Mouse (Mus musculus) layer of hippocampus, adult 9-11 months (tissue): Measurements from ENCODE around the gene Gast.
"Not testable (repeated sequence)": the region's sequence is repeated elsewhere in the genome, so short reads cannot be mapped to it uniquely, and the experiment has no call there.

Experiments
- DNase-seq: peaks from one replicate; pipeline ENCODE4 v3.0.0; 2022

Gene Gast

GRCm38 (mm10) chr11:100321479-100322305, 12.5 kb upstream of the Gast start:
- not testable (repeated sequence) for DNase-seq

- DNase-seq: no peak
These were observed 11.5 kb upstream of the Gast start for GRCm38 (mm10) chr11:100322591-100323258.

DNA sequence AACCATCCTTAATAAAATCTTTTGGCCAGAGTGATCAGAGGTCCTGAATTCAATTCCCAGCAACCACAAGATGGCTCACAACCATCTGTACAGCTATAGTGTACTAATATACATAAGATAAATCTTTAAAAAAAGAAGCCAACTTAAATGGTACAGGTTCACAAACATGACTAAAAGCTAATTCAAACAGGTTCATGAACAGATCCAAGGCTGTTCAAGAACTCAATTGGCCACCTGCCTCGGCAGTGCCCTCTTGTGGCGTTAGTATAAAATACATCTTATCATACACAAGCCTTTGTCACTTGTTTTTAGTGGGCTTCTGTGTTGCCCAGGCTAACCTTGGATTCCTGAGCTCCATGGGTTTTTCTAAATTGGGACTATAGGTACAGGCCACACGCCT, 10.6 kb upstream of the Gast start:
- no peak for DNase-seq

- no peak for DNase-seq
These were observed 9.1 kb upstream of the Gast start for GRCm38 (mm10) chr11:100325062-100325629.

DNA sequence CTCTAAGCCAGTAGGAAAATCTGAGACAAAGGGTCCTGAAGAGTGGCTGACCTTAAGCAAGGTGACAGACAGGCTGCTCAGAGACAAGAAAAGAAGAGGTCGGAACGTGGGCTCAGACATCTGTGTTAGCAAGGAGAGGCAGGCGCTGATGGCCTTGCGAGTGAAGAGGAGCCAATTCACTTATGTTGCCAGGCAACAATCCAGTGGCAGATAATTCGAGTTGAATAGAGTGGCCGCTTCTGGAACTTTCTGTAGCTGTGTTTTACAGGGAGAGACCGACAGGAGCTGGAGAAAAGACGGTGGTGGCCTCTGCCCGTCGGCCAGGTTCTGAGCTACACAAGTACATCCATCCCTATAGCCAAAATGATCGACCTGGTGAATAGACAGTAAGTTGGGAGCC, 6.9 kb upstream of the Gast start:
- no peak for DNase-seq

GRCm38 (mm10) chr11:100327761-100328160, 6.4 kb upstream of the Gast start:
- no peak for DNase-seq

- DNase-seq: no peak
These were observed 4.0 kb upstream of the Gast start for GRCm38 (mm10) chr11:100330235-100330634.

DNA sequence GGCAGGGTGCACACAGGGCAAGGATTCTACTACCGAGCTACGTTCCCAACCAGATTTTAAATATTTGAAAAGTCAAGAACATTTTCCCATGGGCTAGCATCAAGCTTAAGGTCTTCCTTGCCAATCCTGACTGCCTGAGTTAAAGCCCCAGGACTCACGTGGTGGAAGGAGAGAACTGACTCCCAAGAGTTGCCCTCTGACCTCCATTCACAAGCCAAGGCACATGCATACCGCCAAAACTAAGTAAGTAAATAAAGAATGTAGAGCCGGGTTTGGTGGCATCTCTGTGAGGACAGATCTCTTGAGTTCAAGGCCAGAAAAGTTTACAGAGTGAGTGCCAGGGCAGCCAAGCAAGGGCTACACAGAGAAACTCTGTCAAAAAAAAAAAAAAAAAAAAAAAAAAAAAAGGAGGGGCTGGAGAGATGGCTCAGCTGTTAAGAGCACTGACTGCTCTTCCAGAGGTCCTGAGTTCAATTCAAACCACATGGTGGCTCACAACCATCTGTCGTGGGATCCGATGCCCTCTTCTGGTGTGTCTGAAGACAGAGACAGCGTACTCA, 3.3 kb upstream of the Gast start:
- DNase-seq: not testable (repeated sequence)

DNA sequence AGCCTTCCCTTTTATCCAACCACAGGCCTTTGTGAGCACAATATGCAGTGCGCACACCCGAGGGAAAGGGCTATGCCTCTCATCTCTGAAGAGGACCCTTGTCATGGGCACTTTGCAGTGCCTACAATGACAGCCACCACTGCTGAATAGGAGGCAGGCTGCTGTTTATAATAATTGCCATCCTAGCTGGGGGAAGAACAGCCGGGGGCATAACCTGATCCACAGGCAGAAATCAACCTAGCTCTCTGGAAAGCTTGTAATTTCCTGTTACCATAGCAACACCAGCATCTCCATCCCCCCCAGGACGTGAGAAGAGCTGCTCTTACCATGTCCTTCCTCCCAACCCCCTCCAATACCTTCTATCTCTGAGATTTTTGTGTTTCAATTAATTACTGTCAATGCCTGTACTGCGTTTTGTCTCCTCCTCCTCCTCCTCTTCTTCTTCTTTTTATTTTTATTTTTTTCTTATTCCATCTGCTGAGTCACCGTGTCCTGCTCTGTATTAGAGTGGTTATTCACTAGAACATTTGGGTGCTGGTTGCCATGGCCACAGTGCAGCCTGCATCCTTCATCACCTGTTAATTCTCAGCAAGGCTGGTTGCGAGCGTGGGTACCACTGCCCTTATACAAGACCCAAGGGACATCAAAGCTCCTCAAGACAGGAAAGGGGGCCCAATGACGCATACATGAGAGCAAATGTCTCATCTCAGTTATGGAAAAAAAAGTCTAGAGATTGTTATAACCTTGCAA, 1.3 kb upstream of the Gast start:
- peak; percentile 83 for DNase-seq

- no peak for DNase-seq
These were observed 1.5 kb downstream of the Gast start for GRCm38 (mm10) chr11:100335731-100336130.

- DNase-seq: no peak
These were observed 10.1 kb downstream of the Gast start for GRCm38 (mm10) chr11:100344269-100344668.

- peak; percentile 54 for DNase-seq
These were observed 18.1 kb downstream of the Gast start for GRCm38 (mm10) chr11:100352076-100352857.

DNA sequence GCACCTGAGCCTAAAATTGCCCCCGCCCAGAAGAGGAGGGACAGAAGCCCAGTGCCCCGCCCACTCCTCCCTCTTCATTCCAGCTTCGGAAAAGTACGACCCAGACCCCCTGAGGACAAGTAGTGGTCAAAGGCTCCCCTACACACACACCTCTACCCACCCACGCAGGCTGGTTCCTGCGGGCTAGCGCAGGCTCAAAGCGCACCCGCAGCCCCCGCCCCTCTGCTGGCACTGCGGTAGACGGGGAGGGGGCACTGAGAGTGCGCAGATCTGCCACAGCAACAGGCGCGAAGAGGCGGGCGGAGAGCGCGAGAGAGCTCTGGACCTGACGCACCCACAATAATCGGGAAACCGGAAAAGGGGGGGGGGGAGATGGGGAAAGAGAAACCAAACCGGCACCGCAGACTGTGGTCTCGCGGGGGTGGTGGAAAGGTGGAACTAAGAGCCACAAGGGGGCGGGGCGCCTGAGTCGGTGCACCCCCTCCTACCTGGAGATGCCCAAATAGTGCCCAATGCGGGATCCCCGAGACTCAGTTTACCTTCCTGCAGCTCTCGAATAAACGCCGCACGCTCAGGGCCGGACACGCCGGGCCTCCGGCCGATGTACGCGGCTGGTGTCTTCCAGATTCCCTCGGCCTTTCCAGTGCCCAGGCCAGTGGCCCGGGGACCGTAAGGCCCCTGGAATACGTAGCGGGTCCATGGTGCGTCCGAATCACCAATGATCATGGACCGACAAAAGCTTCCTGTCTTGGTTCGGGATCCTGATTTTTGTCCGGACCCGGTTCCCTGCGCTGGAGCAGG, 21.1 kb downstream of the Gast start:
- DNase-seq: peak; percentile 67

- peak; percentile 67 for DNase-seq
These were observed 22.0 kb downstream of the Gast start, which contains the start of gene Hap1 for GRCm38 (mm10) chr11:100355972-100356818. Gene Hap1, minus strand, starts transcription at chr11:100356128.

DNA sequence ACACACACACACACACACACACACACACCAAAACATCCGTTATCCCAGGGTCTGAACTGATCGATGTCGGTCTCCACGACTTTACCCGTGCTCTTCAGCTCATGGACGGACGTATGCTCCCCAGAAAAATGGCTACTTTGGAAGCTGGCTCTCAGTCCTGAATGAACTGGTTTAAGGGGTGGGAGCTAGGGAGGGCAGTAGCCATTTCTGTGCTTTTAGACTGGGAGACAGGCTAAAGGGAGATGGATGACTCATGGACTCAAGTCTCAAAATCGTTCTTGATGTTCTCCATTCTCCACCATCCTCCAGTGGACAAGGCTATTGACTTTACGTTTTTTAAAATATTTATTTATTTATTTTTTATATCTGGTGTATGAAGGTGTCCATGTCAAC, 22.6 kb downstream of the Gast start:
- no peak for DNase-seq

GRCm38 (mm10) chr11:100357408-100357807, 23.2 kb downstream of the Gast start:
- DNase-seq: no peak

DNA sequence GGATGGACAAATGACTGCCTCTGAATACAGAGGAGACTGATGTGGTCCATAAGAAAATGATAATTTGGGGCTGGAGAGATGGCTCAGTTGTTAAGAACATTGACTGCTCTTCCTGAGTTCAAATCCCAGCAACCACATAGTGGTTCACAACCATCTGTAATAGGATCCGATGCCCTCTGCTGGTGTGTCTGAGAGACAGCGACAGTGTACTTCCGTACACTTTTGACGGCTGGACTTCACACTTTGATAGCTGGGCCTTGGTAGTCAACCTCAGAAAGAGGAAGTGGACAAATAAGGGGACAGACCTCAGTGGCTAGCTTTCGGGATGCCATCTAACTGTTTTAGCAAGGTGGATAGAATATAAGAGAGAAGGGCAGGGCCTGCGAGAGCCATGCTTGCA, 26.0 kb downstream of the Gast start:
- no peak for DNase-seq

GRCm38 (mm10) chr11:100361059-100361458, 26.9 kb downstream of the Gast start:
- not testable (repeated sequence) for DNase-seq

DNA sequence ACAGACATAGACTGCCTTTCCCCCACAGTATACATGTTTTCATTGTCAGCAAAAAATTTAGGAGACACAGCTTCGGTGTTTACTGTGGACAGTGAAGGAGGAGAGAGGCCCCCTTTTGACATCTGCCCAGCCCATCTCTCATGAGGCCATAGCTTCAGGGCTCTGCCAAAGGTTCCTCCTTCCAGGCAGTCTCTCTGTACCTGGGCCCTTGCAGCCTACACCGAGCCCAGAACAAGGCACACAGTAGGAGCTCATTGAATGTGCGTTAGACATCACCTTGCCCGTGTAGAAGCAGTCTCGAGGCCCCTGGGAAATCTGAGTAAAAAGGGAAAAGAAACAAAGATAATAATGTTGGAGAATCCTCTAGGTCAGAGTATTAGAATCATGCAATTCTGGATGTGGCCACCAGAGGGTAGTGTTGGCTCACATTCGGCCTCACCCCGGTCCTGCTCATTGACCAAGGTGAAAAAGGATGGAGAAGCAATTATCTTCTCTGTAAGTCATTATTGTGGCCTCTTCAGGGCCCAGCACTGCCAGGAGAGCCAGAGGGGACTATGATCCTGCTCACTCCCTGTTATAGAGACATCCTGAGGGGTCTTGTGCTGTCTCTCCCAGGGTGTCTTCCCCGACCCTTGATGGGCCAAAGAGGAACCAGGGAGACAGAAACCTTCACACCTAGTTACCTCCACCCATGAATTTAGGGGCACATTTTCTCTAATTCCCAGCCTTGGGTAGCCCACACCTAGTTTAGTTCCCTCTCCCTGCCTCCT, 28.2 kb downstream of the Gast start:
- DNase-seq: peak; percentile 53
